Mouse (Mus musculus) CH12.LX (cell line): ENCODE results near the gene Fam84b. TPM values are rescaled to one million over a fixed set of nuclear protein-coding genes. Genes with fewer than 3 reads are reported as not detected.

Source experiments
- DNase-seq: peaks from one replicate; pipeline ENCODE4 v3.0.0-alpha.2; 2013; ENCODE audit errors: extremely low read depth
- H3K27ac ChIP-seq: 2 replicates; pipeline ENCODE4 v1.5.1; 2012; ENCODE audit warnings: low read depth, mild to moderate bottlenecking, control low read depth, moderate library complexity; ENCODE audit not compliant: insufficient read depth
- H3K27me3 ChIP-seq: replicated peaks from 2 replicates; pipeline ENCODE3; 2012; ENCODE audit warnings: inconsistent platforms
- H3K36me3 ChIP-seq, 2 experiments: replicated peaks in 1 of 2; 2 replicates each; pipeline versions ENCODE3 to v1.6.1; 2012; ENCODE audit warnings: inconsistent platforms in 1 of 2, low read length in 1 of 2, mild to moderate bottlenecking in 1 of 2, mixed read lengths in 1 of 2, moderate library complexity in 1 of 2; ENCODE audit not compliant: control insufficient read depth in 1 of 2, insufficient read depth in 1 of 2
- H3K4me1 ChIP-seq, 2 experiments: 2 replicates each; pipeline ENCODE4 v1.6.1; 2012; ENCODE audit warnings: inconsistent platforms in 1 of 2, moderate library complexity in 1 of 2; ENCODE audit not compliant: insufficient read depth in 2 of 2, control insufficient read depth in 1 of 2
- H3K4me2 ChIP-seq: 2 replicates; pipeline ENCODE4 v1.6.1; 2012; ENCODE audit warnings: low read depth, mild to moderate bottlenecking, control low read depth; ENCODE audit not compliant: poor library complexity, insufficient read depth, severe bottlenecking
- H3K4me3 ChIP-seq, 3 experiments: fragments of 150-350 bp in 1 of 3; sonication (generic) in 1 of 3; replicated peaks in 1 of 3; 2 replicates each; pipeline versions ENCODE3 to v1.5.1; 2011 to 2012; ENCODE audit warnings: low read depth in 2 of 3, low read length in 2 of 3, mild to moderate bottlenecking in 2 of 3, moderate library complexity in 2 of 3, control low read depth in 1 of 3, improper control_type of control experiment in 1 of 3, inconsistent platforms in 1 of 3, mixed read lengths in 1 of 3; ENCODE audit not compliant: poor library complexity in 1 of 3
- H3K79me2 ChIP-seq: replicated peaks from 2 replicates; pipeline ENCODE4 v1.6.1; 2012; ENCODE audit warnings: mild to moderate bottlenecking, moderate library complexity; ENCODE audit not compliant: control insufficient read depth, poor library complexity, insufficient read depth, severe bottlenecking; ENCODE audit errors: extremely low read depth
- H3K9ac ChIP-seq: 2 replicates; pipeline ENCODE4 v1.6.1; 2012; ENCODE audit warnings: low read depth, mild to moderate bottlenecking, control low read depth, moderate library complexity; ENCODE audit not compliant: insufficient read depth
- H3K9me3 ChIP-seq: replicated peaks from 2 replicates; pipeline ENCODE3; 2012; ENCODE audit warnings: low read length, inconsistent platforms, mixed read lengths
- BHLHE40 ChIP-seq: IDR thresholded peaks from 2 replicates; pipeline ENCODE4 v1.6.1; 2011; ENCODE audit warnings: mild to moderate bottlenecking, low read depth, low read length, improper control_type of control experiment
- CHD1 ChIP-seq: IDR thresholded peaks from 2 replicates; pipeline ENCODE4 v1.6.1; 2012; ENCODE audit warnings: low read depth, low read length, improper control_type of control experiment, inconsistent platforms
- CHD2 ChIP-seq: IDR thresholded peaks from 2 replicates; pipeline ENCODE4 v1.6.1; 2011; ENCODE audit warnings: low read length, improper control_type of control experiment
- CTCF ChIP-seq, 2 experiments: IDR thresholded peaks in 1 of 2; conservative IDR thresholded peaks in 1 of 2; 2 replicates each; pipeline ENCODE4 v1.5.1; 2011 to 2012; ENCODE audit warnings: low read depth in 2 of 2, low read length in 2 of 2, improper control_type of control experiment in 1 of 2, inconsistent platforms in 1 of 2, mild to moderate bottlenecking in 1 of 2, moderate library complexity in 1 of 2
- E2F4 ChIP-seq: IDR thresholded peaks from 2 replicates; pipeline ENCODE4 v1.6.1; 2011; ENCODE audit warnings: low read depth, low read length, improper control_type of control experiment; ENCODE audit not compliant: insufficient replicate concordance
- GABPA ChIP-seq: IDR thresholded peaks from 2 replicates; pipeline ENCODE4 v1.6.1; 2012; ENCODE audit warnings: low read depth, low read length, improper control_type of control experiment, inconsistent platforms; ENCODE audit not compliant: insufficient replicate concordance
- IRF4 ChIP-seq: IDR thresholded peaks from 2 replicates; pipeline ENCODE4 v1.6.1; 2014; ENCODE audit warnings: low read depth, mild to moderate bottlenecking, inconsistent platforms, low read length, improper control_type of control experiment
- JUND ChIP-seq: conservative IDR thresholded peaks from 2 replicates; pipeline ENCODE4 v1.6.1; 2011; ENCODE audit warnings: low read depth, low read length, improper control_type of control experiment
- KAT2A ChIP-seq: IDR thresholded peaks from 2 replicates; pipeline ENCODE4 v1.6.1; 2012; ENCODE audit warnings: low read length, improper control_type of control experiment, inconsistent platforms; ENCODE audit not compliant: insufficient replicate concordance
- MAFK ChIP-seq: IDR thresholded peaks from 2 replicates; pipeline ENCODE4 v1.6.1; 2011; ENCODE audit warnings: low read length, improper control_type of control experiment; ENCODE audit not compliant: insufficient replicate concordance
- MAX ChIP-seq: IDR thresholded peaks from 2 replicates; pipeline ENCODE4 v1.6.1; 2011; ENCODE audit warnings: low read length, improper control_type of control experiment
- MEF2A ChIP-seq: IDR thresholded peaks from 2 replicates; pipeline ENCODE4 v1.6.1; 2014; ENCODE audit warnings: low read depth, mild to moderate bottlenecking, inconsistent platforms, low read length, improper control_type of control experiment, borderline replicate concordance
- MYC ChIP-seq: IDR thresholded peaks from 2 replicates; pipeline ENCODE4 v1.6.1; 2011; ENCODE audit warnings: low read depth, mild to moderate bottlenecking, improper control_type of control experiment, low read length
- NRF1 ChIP-seq: IDR thresholded peaks from 2 replicates; pipeline ENCODE4 v1.6.1; 2014; ENCODE audit warnings: low read depth, mild to moderate bottlenecking, inconsistent platforms, low read length, improper control_type of control experiment, moderate library complexity
- PAX5 ChIP-seq: IDR thresholded peaks from 2 replicates; pipeline ENCODE4 v1.6.1; 2012; ENCODE audit warnings: low read length, inconsistent platforms, mixed read lengths
- SIN3A ChIP-seq: IDR thresholded peaks from 2 replicates; pipeline ENCODE4 v1.6.1; 2012; ENCODE audit warnings: low read length, improper control_type of control experiment, inconsistent platforms
- SMC3 ChIP-seq: IDR thresholded peaks from 2 replicates; pipeline ENCODE4 v1.6.1; 2011; ENCODE audit warnings: low read depth, low read length, improper control_type of control experiment
- TCF12 ChIP-seq: IDR thresholded peaks from 2 replicates; pipeline ENCODE4 v1.6.1; 2014; ENCODE audit warnings: low read depth, mild to moderate bottlenecking, inconsistent platforms, low read length, improper control_type of control experiment
- USF2 ChIP-seq: conservative IDR thresholded peaks from 2 replicates; pipeline ENCODE4 v1.6.1; 2011; ENCODE audit warnings: low read depth, low read length, improper control_type of control experiment
- ZKSCAN1 ChIP-seq: IDR thresholded peaks from 2 replicates; pipeline ENCODE4 v1.6.1; 2012; ENCODE audit warnings: low read depth, inconsistent platforms, low read length, improper control_type of control experiment, borderline replicate concordance
- dilution Hi-C: fragments of 300-500 bp; cut with MboI; formaldehyde crosslinking; loops from 2 replicates; pipeline ENCODE4 v1.14.3; 2020; ENCODE audit warnings: low sequenced_read_pairs; ENCODE audit not compliant: extremely low pct_unique_long_range_greater_than_20kb, extremely low pct_ligation_motif_present
- in situ Hi-C: fragments of 300-500 bp; cut with MboI; formaldehyde crosslinking; loops from 3 replicates; pipeline ENCODE4 v1.14.3; 2019; ENCODE audit warnings: low sequenced_read_pairs, low pct_ligation_motif_present, low pct_unique_long_range_greater_than_20kb, mixed read lengths
- polyA plus RNA-seq: library from polyadenylated mRNA; unstranded; fragments of >175 nt; gene quantifications from 2 replicates; pipeline ENCODE4 v1.2.1, GENCODE M21; 2012; ENCODE audit warnings: low read depth; ENCODE audit not compliant: insufficient read length
- total RNA-seq, 2 experiments: library from RNA; depleted of rRNA; stranded (reverse); fragments of 300-350 nt in 1 of 2; fragments of >200 nt in 1 of 2; gene quantifications; 2 replicates each; pipeline ENCODE4 v1.2.3; 2012 to 2014

Gene Fam84b
- total and polyA plus RNA-seq, 3 experiments, result 0.51 to 3.0 (median 0.76) TPM

DNA sequence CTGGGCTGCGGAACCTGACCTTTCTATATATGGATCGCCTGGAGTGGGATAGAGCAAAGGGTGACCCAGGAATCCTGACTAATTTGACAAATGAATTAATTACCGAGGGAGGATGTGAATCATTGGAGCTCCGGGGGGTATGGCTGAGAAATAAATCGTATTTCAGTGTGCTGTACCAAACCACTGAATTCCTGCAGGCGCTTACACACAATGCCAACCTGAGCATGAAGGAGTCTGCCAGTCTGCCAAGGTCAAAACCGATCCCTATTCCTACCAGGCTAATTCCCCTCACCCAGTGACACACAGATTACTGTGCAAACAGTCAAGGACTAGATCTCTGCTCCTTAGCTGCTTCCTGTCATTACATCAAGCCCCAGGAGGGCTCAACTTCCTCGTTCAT is 15.4 kb downstream of the Fam84b start:
- no peak overlapping the region for H3K4me3 ChIP-seq
- no peaks in the 10 kb centered on the region for H3K79me2 ChIP-seq
- H3K9ac ChIP-seq, result no peak overlapping the region
- no peaks in the 10 kb centered on the region for H3K9me3 ChIP-seq
- no peaks in the 10 kb centered on the region for H3K27me3 ChIP-seq
- no peak overlapping the region for H3K27ac ChIP-seq
- no peak overlapping the region for H3K4me2 ChIP-seq
- no peak for DNase-seq
- in situ Hi-C loops (no loop called here), dilution Hi-C loops (no loop called here)
- peaks cover 0 to 19% of the 10 kb centered on the region in 2 experiments; a peak in 1 of 4 replicates for H3K4me1 ChIP-seq
- no peaks in the 10 kb centered on the region for H3K36me3 ChIP-seq
- TF ChIP-seq IRF4, result no peak
- no peak for TF ChIP-seq CHD1
- TF ChIP-seq SIN3A, result no peak
- TF ChIP-seq NRF1, result no peak
- no peak for TF ChIP-seq CHD2
- TF ChIP-seq, all 38 proteins: peak for 0

DNA sequence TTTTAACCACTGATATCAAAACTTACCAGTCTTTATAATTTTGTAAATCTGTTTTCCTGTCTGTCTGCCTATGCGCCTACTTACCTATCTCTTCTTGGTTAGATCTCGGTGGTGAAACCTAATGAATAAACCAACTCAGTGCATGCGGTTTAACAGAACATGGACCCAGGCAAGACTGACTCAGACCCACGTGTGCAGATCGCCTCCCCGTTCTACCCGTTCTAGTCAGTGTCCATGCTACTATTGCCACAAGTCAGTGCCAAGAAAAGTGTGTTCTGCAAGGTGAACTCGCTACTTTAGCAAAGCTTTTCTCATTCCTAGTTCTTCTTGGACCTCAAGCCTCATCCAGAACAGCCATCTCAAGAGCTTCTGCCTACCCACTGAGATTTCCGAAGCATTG is 15.9 kb downstream of the Fam84b start:
- TF ChIP-seq MYC (no peak), BHLHE40 (no peak), MEF2A (no peak), ZKSCAN1 (no peak), E2F4 (no peak), USF2 (no peak), TCF12 (no peak), MAX (no peak), PAX5 (no peak), GABPA (no peak), KAT2A (no peak), MAFK (no peak), JUND (no peak), CTCF (conservative IDR thresholded peaks at IDR 0.05 in 1 of 2, IDR thresholded peaks at IDR 0.05 in 1 of 2; ENCODE audit: low read depth in 2 of 2, low read length in 2 of 2) (no peak), SMC3 (no peak)
- no peak for DNase-seq
- dilution Hi-C loops, result no loop called here

More for the DNA sequence above, 15.9 kb downstream of the Fam84b start:
- no peaks in the 10 kb centered on the region for H3K36me3 ChIP-seq
- no peaks in the 10 kb centered on the region for H3K27me3 ChIP-seq
- H3K4me3 ChIP-seq, result no peak overlapping the region
- no peaks in the 10 kb centered on the region for H3K9me3 ChIP-seq
- H3K9ac ChIP-seq, result no peak overlapping the region
- no peak overlapping the region for H3K27ac ChIP-seq
- peaks cover 0 to 19% of the 10 kb centered on the region in 2 experiments; a peak in 1 of 4 replicates for H3K4me1 ChIP-seq
- in situ Hi-C loops, result no loop called here
- H3K79me2 ChIP-seq, result no peaks in the 10 kb centered on the region
- H3K4me2 ChIP-seq, result no peak overlapping the region
